Mouse (Mus musculus): ENCODE measurements around the gene Nr3c2.

DNA sequence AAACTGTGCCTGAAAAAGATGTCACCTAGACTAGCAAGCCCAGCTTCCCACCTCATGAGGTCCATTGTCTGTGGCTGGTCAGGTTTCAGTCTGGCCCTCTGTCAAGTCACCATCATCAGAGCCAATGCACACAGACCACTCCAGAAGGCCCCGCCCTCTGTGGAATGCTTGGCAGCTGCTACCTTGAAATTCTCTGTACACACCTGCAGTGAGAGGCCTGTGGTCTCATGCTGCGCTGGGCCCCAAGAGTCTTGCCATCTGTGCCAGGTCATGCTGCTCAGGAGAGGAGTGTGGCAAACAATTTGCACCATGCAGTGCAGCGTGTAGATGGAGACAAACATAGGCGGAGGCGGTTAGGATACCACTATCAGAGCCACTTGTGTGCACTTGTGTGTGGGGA lies 328.5 kb downstream of the Nr3c2 start:
- no peak for TF ChIP-seq CTCF (IDR thresholded peaks at IDR 0.05; ENCODE audit: extremely low read depth, insufficient read depth, insufficient read length, insufficient replicate concordance)
- no peak for TF ChIP-seq POLR2A (IDR thresholded peaks at IDR 0.05; ENCODE audit: low read depth, low read length)

Data from spleen, adult 2 months (tissue).